Mouse (Mus musculus) brain, embryonic 14.5 days (tissue): ENCODE measurements at regions not wholly inside any gene's neighbourhood (a gene's known extent, or its start where the extent isn't known, plus 50 kb on each side); places are given as distances from the start of the nearest gene placed in this dataset.

ENCODE experiments used
- DNase-seq: peaks from one replicate; pipeline ENCODE4 v3.0.0-alpha.2; 2011; ENCODE audit warnings: low read depth
- CTCF ChIP-seq: fragments of 200-500 bp; IDR thresholded peaks from 2 replicates; pipeline ENCODE4 v1.5.1; 2012; ENCODE audit warnings: inconsistent platforms, mild to moderate bottlenecking, moderate library complexity, borderline replicate concordance; ENCODE audit not compliant: insufficient read depth, insufficient read length; ENCODE audit errors: extremely low read depth
- POLR2A ChIP-seq: fragments of 200-500 bp; IDR thresholded peaks from 2 replicates; pipeline ENCODE4 v1.6.1; 2012; ENCODE audit warnings: mild to moderate bottlenecking, inconsistent platforms, borderline replicate concordance; ENCODE audit not compliant: poor library complexity, insufficient read depth, insufficient read length, severe bottlenecking; ENCODE audit errors: extremely low read depth

- DNase-seq: peak; percentile 93
- TF ChIP-seq CTCF (no peak), POLR2A (no peak)
These were observed 105.9 kb downstream of the Zfp36l2 start for GRCm38 (mm10) chr17:84081751-84082352.

GRCm38 (mm10) chr17:84075081-84075938, 112.4 kb downstream of the Zfp36l2 start:
- DNase-seq: no peak
- TF ChIP-seq POLR2A (no peak), CTCF (no peak)

GRCm38 (mm10) chr17:84074000-84074782, 113.6 kb downstream of the Zfp36l2 start:
- DNase-seq: no peak
- TF ChIP-seq POLR2A: no peak

- TF ChIP-seq POLR2A: no peak
- TF ChIP-seq CTCF: no peak
- no peak for DNase-seq
These were observed 115.2 kb downstream of the Zfp36l2 start for GRCm38 (mm10) chr17:84072426-84073030.

- TF ChIP-seq POLR2A: no peak
- no peak for TF ChIP-seq CTCF
- DNase-seq: no peak
These were observed 115.9 kb downstream of the Zfp36l2 start for GRCm38 (mm10) chr17:84071855-84072254.

- TF ChIP-seq CTCF: no peak
- TF ChIP-seq POLR2A: no peak
These were observed 117.2 kb downstream of the Zfp36l2 start for GRCm38 (mm10) chr17:84070596-84070995.

GRCm38 (mm10) chr17:84067102-84067501, 120.6 kb downstream of the Zfp36l2 start:
- TF ChIP-seq CTCF: no peak
- no peak for TF ChIP-seq POLR2A
- no peak for DNase-seq

More at GRCm38 (mm10) chr17:84070596-84070995, 117.2 kb downstream of the Zfp36l2 start:
- DNase-seq: no peak

- TF ChIP-seq CTCF (no peak), POLR2A (no peak)
- DNase-seq: no peak
These were observed 124.0 kb downstream of the Zfp36l2 start for GRCm38 (mm10) chr17:84063791-84064190.

- DNase-seq: no peak
- no peak for TF ChIP-seq CTCF
- TF ChIP-seq POLR2A: no peak
These were observed 126.1 kb downstream of the Zfp36l2 start for GRCm38 (mm10) chr17:84061621-84062020.

- TF ChIP-seq POLR2A (no peak), CTCF (no peak)
- peak; percentile 56 for DNase-seq
These were observed 131.3 kb downstream of the Zfp36l2 start for GRCm38 (mm10) chr17:84056469-84056868.

- DNase-seq: no peak
- no peak for TF ChIP-seq POLR2A
- no peak for TF ChIP-seq CTCF
These were observed 135.3 kb downstream of the Zfp36l2 start for GRCm38 (mm10) chr17:84052437-84052836.

- TF ChIP-seq POLR2A (no peak), CTCF (no peak)
- DNase-seq: peak; percentile 55
These were observed 136.5 kb downstream of the Zfp36l2 start for GRCm38 (mm10) chr17:84051212-84051611.
